Mouse (Mus musculus) heart, postnatal 0 days (tissue): ENCODE results near the gene Lrrc8e.

Experiments used
- CTCF ChIP-seq: IDR thresholded peaks from 2 replicates; pipeline ENCODE4 v1.5.1; 2016; ENCODE audit warnings: antibody characterized with exemption, control low read depth, low read depth
- EP300 ChIP-seq: IDR thresholded peaks from 2 replicates; pipeline ENCODE4 v1.6.1; 2016; ENCODE audit warnings: antibody characterized with exemption, low read depth

DNA sequence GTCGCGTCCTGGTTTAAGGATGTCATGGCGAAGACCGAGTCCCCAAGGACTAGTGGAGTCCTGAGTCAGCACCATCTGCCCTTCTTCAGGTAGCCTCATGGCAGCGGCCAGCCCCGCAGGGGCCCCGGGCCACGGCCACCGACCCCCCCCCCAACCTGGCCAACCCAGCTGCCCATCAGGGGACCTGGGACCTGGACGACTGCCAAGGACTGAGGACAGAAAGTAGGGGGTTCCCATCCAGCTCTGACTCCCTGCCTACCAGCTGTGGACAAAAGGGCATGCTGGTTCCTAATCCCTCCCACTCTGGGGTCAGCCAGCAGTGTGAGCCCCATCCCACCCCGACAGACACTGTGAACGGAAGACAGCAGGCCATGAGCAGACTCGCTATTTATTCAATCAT lies 19.1 kb downstream of the Lrrc8e start:
- TF ChIP-seq CTCF (no peak), EP300 (no peak)
